Mouse (Mus musculus) neural tube, embryonic 11.5 days (tissue): ENCODE results near the gene Per1. TPM values are rescaled to one million over a fixed set of nuclear protein-coding genes. Genes with fewer than 3 reads are reported as not detected.
A peak's percentile ranks its signal among the peaks of the same experiment; 100 is the strongest.

ENCODE experiments used
- ATAC-seq: fragments of 200-750 bp; cut with Nextera tagmentation; 2 replicates; pipeline ENCODE4 v1.8.0; 2017; ENCODE audit warnings: moderate number of reproducible peaks, mild to moderate bottlenecking, moderate TSS enrichment, moderate library complexity; ENCODE audit not compliant: insufficient read depth, low FRiP score, low TSS enrichment
- DNase-seq: peaks from one replicate; pipeline ENCODE4 v3.0.0-alpha.2; 2015; ENCODE audit warnings: low spot score
- H3K27ac ChIP-seq: fragments of 300-500 bp; sonication (generic); 2 replicates; pipeline ENCODE4 v1.5.1; 2014; ENCODE audit warnings: low read depth, mild to moderate bottlenecking, low read length
- H3K27me3 ChIP-seq: fragments of 300-500 bp; sonication (generic); 2 replicates; pipeline ENCODE4 v1.6.1; 2014; ENCODE audit warnings: mild to moderate bottlenecking, low read length, mixed read lengths; ENCODE audit not compliant: control insufficient read depth, insufficient read depth
- H3K36me3 ChIP-seq: fragments of 300-500 bp; sonication (generic); 2 replicates; pipeline ENCODE4 v1.6.1; 2014; ENCODE audit warnings: mild to moderate bottlenecking, low read length, moderate library complexity, mixed read lengths; ENCODE audit not compliant: control insufficient read depth, insufficient read depth
- H3K4me1 ChIP-seq: fragments of 300-500 bp; sonication (generic); 2 replicates; pipeline ENCODE4 v1.6.1; 2014; ENCODE audit warnings: low read length, mixed read lengths; ENCODE audit not compliant: control insufficient read depth, insufficient read depth
- H3K4me2 ChIP-seq: fragments of 300-500 bp; sonication (generic); 2 replicates; pipeline ENCODE4 v1.6.1; 2014; ENCODE audit warnings: low read depth, mild to moderate bottlenecking, moderate library complexity
- H3K4me3 ChIP-seq: fragments of 300-500 bp; sonication (generic); 2 replicates; pipeline ENCODE4 v1.5.1; 2014; ENCODE audit warnings: low read depth, low read length
- H3K9ac ChIP-seq: fragments of 300-500 bp; sonication (generic); 2 replicates; pipeline ENCODE4 v1.6.1; 2014; ENCODE audit warnings: mild to moderate bottlenecking, low read length
- H3K9me3 ChIP-seq: fragments of 300-500 bp; sonication (generic); 2 replicates; pipeline ENCODE4 v1.6.1; 2016; ENCODE audit warnings: low read length; ENCODE audit not compliant: control insufficient read depth
- WGBS: fragments of 180-500 bp; shearing (Covaris S2); extraction: QIAGEN DNeasy Blood & Tissue Kit; methylation state at CpG from one replicate; pipeline ENCODE4 v1.1.7; 2014; 5-methylcytosine and 5-hydroxymethylcytosine counted together
- polyA plus RNA-seq: library from polyadenylated mRNA; unstranded; fragments of >200 nt; fragmentation: Nextera tagmentation; extraction: Ambion mirVana; gene quantifications from 2 replicates; pipeline ENCODE4 v1.2.1, GENCODE M21; 2014

Gene Per1
- 10.7 and 10.9 TPM in 2 replicates for polyA plus RNA-seq

DNA sequence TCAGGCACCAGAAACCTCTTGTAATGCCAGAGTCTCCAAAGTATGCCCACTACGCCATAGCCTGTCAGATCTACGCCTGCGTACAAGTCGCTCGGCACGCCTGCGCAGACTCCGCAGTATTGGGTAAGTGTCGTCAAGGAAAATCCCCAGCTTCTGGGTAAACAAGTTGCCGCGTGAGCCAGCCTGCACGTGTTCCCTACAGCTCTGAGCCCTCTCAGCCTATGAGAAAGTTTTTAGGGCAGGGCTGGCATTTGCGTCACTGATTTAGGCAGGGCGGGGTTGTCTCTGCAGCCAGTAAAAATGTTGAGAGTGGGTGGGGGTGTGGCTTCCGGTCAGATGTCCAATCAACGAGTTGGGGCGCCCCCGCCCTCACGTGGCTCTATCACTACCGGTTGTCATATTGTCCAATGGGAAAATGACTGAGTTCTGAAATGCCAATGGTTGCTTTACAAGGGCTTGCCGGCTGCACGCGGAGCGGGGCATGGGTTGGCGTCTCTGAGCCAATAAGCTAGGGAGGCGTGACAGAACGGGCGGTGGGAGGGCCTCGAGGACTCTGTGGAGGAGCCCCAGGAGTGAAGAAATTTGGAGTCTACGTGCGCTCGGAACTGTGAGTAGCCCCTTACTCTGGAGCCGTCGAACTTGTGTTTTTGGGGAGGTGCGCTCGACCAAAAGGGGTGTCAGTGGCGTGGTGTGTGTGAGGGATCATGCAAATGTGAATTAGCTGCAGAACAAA, at the start of gene Per1:
Gene Per1, plus strand, starts transcription at position 521 of the 733 bp plus-strand sequence.
- peak within 1 kb of the TSS; percentile 49 for H3K4me3 ChIP-seq
- H3K9ac ChIP-seq: peak within 1 kb of the TSS; percentile 57
- peak within 1 kb of the TSS; percentile 34; the same call in 1 of the 2 replicates for H3K27ac ChIP-seq
- no peaks in the 10 kb centered on the region for H3K36me3 ChIP-seq
- H3K9me3 ChIP-seq: no peaks in the 10 kb centered on the region
- H3K4me1 ChIP-seq: peaks cover 41% of the 10 kb centered on the region
- H3K4me2 ChIP-seq: peak within 1 kb of the TSS; percentile 91
- H3K27me3 ChIP-seq: no peaks in the 10 kb centered on the region
- under 1% methylated on average over 37 of the region's 37 CpGs for WGBS
- peak; percentile 89 for ATAC-seq
- DNase-seq: peak; percentile 98

DNA sequence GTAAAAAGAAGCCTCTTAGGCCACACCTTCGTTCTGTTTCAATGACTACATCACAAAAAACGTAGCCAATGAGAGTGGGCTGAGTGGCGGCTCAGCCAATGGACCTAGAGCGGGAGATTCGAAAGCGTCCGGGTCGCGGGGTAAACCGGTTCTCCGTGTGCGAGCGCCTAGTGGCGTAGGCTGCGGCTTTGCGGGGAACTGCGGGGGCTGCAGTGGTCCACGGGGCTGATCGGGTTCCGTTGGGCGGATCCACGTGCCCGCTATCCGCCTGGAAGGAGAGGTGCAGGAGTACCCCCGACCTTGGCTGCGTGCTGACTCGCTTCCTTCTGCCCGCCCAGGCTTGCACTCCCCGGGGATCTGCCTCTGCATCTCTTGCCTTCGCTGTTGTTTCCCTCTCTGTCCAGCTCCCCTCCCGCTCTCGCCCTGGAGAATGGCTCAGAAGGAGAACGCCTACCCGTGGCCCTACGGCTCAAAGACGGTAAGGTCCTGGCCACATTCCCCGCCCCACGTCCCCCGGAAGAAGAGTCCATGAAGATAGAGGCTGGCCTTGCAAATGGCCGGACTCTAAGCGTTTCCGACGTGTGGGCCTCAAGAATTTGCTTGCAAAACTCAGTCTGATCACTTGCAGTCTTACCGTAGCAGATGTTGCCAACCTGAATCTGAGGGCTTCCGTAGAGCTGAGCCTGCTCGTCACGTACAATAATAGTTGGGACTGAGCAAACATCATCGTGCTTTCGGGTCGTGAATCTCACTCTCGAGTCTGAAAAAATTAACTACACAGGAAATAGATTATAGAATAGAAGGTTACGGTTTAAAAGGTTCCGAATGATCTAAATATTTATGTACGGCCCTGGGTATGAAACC, 49.3 kb upstream of the Per1 start, which contains the start of gene Aurkb:
Gene Aurkb, plus strand, starts transcription at position 117 of the 864 bp plus-strand sequence.
- Histone ChIP-seq H3K27me3 (no peaks in the 10 kb centered on the region), H3K36me3 (peaks cover 12% of the 10 kb centered on the region), H3K4me3 (peak within 1 kb of the TSS; percentile 78), H3K9me3 (no peaks in the 10 kb centered on the region), H3K27ac (peak within 1 kb of the TSS; percentile 67), H3K4me1 (0 out of 2 replicates have a peak, but pooled peaks cover 3% of the 10 kb centered on the region), H3K4me2 (peak within 1 kb of the TSS; percentile 63), H3K9ac (peak within 1 kb of the TSS; percentile 61)
- DNase-seq: peak; percentile 92
- under 1% methylated on average over 54 of the region's 54 CpGs for WGBS
- ATAC-seq: peak; percentile 77; the same call in 1 of the 2 replicates

DNA sequence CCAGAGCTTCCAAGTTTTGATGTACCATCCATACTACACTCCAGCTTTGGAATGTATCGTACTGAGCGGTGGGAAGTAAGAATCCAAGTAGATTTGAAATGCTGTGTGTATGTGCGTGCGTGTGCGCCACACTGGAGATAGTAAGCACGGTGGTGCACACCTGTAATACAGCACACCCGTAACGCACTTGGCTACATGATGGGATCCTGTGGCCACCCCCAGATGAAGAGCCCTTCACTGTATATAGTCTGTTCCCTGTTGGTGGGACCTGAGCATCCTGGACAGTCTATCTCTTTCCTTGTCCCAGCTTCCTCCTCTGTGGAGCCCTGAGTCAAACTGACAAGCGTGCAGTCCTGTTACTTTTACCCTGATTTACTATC, 48.6 kb upstream of the Per1 start:
- peaks cover 17% of the 10 kb centered on the region for H3K36me3 ChIP-seq
- H3K9me3 ChIP-seq: no peaks in the 10 kb centered on the region
- no peak for ATAC-seq
- 17% methylated on average over 9 of the region's 9 CpGs for WGBS
- peak overlapping the region; percentile 78 for H3K4me3 ChIP-seq
- no peak for DNase-seq
- H3K4me1 ChIP-seq: 0 out of 2 replicates have a peak, but pooled peaks cover 3% of the 10 kb centered on the region
- peak overlapping the region; percentile 61 for H3K9ac ChIP-seq
- H3K4me2 ChIP-seq: peak overlapping the region; percentile 63
- H3K27me3 ChIP-seq: no peaks in the 10 kb centered on the region
- no peak overlapping the region for H3K27ac ChIP-seq

DNA sequence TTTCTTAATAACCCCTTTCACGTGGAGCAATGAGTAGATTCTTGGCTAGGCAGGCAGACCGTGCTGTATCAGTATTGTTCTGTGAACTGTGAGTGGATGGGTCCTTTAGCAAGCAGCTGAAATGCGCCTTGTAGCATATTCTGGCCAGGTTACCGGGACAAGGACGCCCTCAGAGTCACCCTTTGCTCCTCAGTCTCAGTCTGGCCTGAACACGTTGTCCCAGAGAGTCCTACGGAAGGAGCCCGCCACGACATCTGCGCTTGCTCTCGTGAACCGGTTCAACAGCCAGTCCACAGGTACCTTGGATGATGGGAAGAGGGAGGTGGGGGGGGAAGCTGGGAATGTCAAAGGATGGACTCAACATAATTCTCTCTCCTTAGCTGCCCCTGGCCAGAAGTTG, 47.4 kb upstream of the Per1 start:
- no peak overlapping the region for H3K9ac ChIP-seq
- DNase-seq (no peak), ATAC-seq (no peak)
- no peak overlapping the region for H3K27ac ChIP-seq
- H3K4me3 ChIP-seq: no peak overlapping the region
- no peaks in the 10 kb centered on the region for H3K9me3 ChIP-seq
- H3K27me3 ChIP-seq: no peaks in the 10 kb centered on the region
- WGBS: 93% methylated on average over 12 of the region's 12 CpGs
- H3K36me3 ChIP-seq: peaks cover 19% of the 10 kb centered on the region
- H3K4me1 ChIP-seq: 0 out of 2 replicates have a peak, but pooled peaks cover 3% of the 10 kb centered on the region
- peak overlapping the region; percentile 63; the same call in 1 of the 2 replicates for H3K4me2 ChIP-seq

DNA sequence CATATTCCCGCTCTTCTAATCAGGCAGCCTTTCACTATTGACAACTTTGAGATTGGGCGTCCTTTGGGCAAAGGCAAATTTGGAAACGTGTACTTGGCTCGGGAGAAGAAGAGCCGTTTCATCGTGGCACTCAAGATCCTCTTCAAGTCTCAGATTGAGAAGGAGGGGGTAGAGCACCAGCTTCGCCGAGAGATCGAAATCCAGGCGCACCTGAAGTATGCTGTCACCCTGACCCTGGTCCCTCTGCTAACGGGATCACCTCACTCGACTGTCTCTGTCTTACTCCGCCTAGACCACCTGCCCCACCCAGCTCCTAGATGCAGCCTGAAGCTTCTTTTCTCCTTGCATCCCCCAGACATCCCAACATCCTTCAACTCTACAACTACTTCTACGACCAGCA, 46.9 kb upstream of the Per1 start:
- Histone ChIP-seq H3K4me3 (no peak overlapping the region), H3K36me3 (peaks cover 19% of the 10 kb centered on the region), H3K4me1 (0 out of 2 replicates have a peak, but pooled peaks cover 3% of the 10 kb centered on the region), H3K27ac (no peak overlapping the region), H3K9ac (no peak overlapping the region), H3K9me3 (no peaks in the 10 kb centered on the region), H3K4me2 (no peak overlapping the region), H3K27me3 (no peaks in the 10 kb centered on the region)
- ATAC-seq (no peak), DNase-seq (no peak)
- 92% methylated on average over 14 of the region's 14 CpGs for WGBS

DNA sequence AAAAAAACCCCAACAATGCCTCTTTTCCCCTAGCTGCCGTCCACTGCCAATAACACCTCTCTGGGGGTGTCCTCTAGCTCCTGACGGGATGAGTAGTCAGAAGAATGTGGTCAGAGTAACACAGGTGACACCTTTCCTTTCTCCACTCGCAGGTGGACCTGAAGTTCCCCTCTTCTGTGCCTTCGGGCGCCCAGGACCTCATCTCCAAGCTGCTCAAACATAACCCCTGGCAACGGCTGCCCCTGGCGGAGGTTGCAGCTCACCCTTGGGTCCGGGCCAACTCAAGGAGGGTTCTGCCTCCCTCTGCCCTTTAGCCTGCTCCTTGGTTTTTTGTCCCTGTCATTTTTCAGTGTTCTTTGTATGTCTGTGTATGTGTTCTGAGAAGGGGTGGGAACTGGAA, 44.3 kb upstream of the Per1 start:
- DNase-seq: no peak
- no peak overlapping the region for H3K27ac ChIP-seq
- H3K36me3 ChIP-seq: peaks cover 19% of the 10 kb centered on the region
- H3K4me1 ChIP-seq: 0 out of 2 replicates have a peak, but pooled peaks cover 3% of the 10 kb centered on the region
- ATAC-seq: no peak
- 85% methylated on average over 8 of the region's 8 CpGs for whole genome bisulfite sequencing
- no peaks in the 10 kb centered on the region for H3K27me3 ChIP-seq
- H3K9me3 ChIP-seq: no peaks in the 10 kb centered on the region
- no peak overlapping the region for H3K4me2 ChIP-seq
- no peak overlapping the region for H3K9ac ChIP-seq
- H3K4me3 ChIP-seq: no peak overlapping the region

DNA sequence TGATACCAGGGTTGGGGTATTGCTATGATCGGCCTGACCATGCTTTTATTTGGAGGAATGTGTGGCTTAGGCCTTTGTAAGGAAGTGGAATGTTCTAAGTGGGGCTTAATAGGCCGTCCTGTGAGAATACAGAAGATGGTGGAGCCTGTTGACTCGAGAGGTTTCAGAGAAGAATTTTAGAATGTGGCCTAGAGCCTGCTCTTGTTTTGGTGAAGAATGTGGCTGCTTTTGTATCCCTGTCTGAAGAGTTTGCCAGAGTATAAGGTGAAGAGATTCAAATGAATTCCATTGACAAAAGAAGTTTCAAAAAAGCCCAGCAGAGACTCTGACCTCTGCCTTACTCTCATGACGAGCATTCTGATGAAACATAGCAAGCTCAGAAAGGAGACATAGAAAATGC, 43.2 kb upstream of the Per1 start:
- H3K4me1 ChIP-seq: 0 out of 2 replicates have a peak, but pooled peaks cover 1% of the 10 kb centered on the region
- no peak overlapping the region for H3K4me2 ChIP-seq
- H3K9me3 ChIP-seq: no peaks in the 10 kb centered on the region
- H3K9ac ChIP-seq: no peak overlapping the region
- H3K27ac ChIP-seq: no peak overlapping the region
- peaks cover 19% of the 10 kb centered on the region for H3K36me3 ChIP-seq
- WGBS: 89% methylated on average over 4 of the region's 4 CpGs
- H3K4me3 ChIP-seq: no peak overlapping the region
- DNase-seq (no peak), ATAC-seq (no peak)
- H3K27me3 ChIP-seq: no peaks in the 10 kb centered on the region

DNA sequence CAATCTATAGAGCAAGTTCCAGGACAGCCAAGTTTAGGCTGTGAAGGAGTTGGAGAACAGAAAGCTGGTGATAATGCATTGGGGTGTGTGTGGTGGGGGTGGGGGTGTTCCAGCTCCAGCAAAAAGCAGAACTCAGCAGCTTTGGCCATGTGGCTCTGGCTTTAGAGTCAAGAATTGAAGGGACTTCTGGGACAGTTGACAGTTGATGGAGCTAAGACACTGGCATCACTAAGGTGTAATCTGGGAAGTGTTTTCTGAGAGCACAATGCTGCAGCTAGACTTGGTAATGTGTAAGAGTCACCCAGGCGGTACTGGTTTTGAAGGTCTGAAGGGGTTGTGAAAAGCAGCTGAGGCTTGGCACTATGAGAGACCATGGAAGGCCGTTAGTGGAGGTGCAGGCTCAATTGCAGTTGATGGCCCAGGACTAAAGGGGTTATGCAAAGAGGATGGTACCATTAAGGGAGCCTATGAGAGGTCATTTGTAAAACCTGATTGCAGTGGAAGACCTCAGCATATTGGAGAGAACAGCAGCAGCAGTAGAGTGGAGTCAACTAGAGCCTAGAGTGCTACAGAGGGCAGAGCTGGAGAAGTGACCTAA, 42.1 kb upstream of the Per1 start:
- no peak overlapping the region for H3K4me3 ChIP-seq
- 71% methylated on average over 2 of the region's 2 CpGs for WGBS
- peaks cover 18% of the 10 kb centered on the region for H3K36me3 ChIP-seq
- H3K4me1 ChIP-seq: no peaks in the 10 kb centered on the region
- no peaks in the 10 kb centered on the region for H3K9me3 ChIP-seq
- DNase-seq: no peak
- H3K4me2 ChIP-seq: no peak overlapping the region
- no peaks in the 10 kb centered on the region for H3K27me3 ChIP-seq
- no peak overlapping the region for H3K27ac ChIP-seq
- H3K9ac ChIP-seq: no peak overlapping the region
- no peak for ATAC-seq
